Mouse (Mus musculus) hindbrain, embryonic 14.5 days (tissue): ENCODE results near the gene Oxld1. TPM values are rescaled to one million over a fixed set of nuclear protein-coding genes. Genes with fewer than 3 reads are reported as not detected.
"Not testable (repeated sequence)": the region's sequence is repeated elsewhere in the genome, so short reads cannot be mapped to it uniquely, and the experiment has no call there.

Experiments used
- ATAC-seq: fragments of 200-750 bp; cut with Nextera tagmentation; 2 replicates; pipeline ENCODE4 v1.8.0; 2017; ENCODE audit warnings: moderate number of reproducible peaks, mild to moderate bottlenecking, moderate TSS enrichment, moderate library complexity; ENCODE audit not compliant: low FRiP score
- DNase-seq: peaks from one replicate; pipeline ENCODE4 v3.0.0-alpha.2; 2015; ENCODE audit warnings: low spot score
- H3K27ac ChIP-seq: fragments of 300-500 bp; sonication (generic); 2 replicates; pipeline ENCODE4 v1.5.1; 2014; ENCODE audit warnings: mild to moderate bottlenecking, moderate library complexity
- H3K27me3 ChIP-seq: fragments of 300-500 bp; sonication (generic); 2 replicates; pipeline ENCODE4 v1.6.1; 2014; ENCODE audit warnings: mild to moderate bottlenecking, low read length, mixed read lengths; ENCODE audit not compliant: control insufficient read depth, insufficient read depth
- H3K36me3 ChIP-seq: fragments of 300-500 bp; sonication (generic); replicated peaks from 2 replicates; pipeline ENCODE4 v1.6.1; 2014; ENCODE audit not compliant: control insufficient read depth, insufficient read depth
- H3K4me1 ChIP-seq: fragments of 300-500 bp; sonication (generic); replicated peaks from 2 replicates; pipeline ENCODE4 v1.6.1; 2014; ENCODE audit warnings: antibody characterized with exemption, low read length, mixed read lengths; ENCODE audit not compliant: control insufficient read depth, insufficient read depth
- H3K4me2 ChIP-seq: fragments of 300-500 bp; sonication (generic); replicated peaks from 2 replicates; pipeline ENCODE4 v1.6.1; 2014; ENCODE audit warnings: mild to moderate bottlenecking, moderate library complexity
- H3K4me3 ChIP-seq: fragments of 300-500 bp; sonication (generic); replicated peaks from 2 replicates; pipeline ENCODE4 v1.5.1; 2014; ENCODE audit warnings: mild to moderate bottlenecking, low read length
- H3K9ac ChIP-seq: fragments of 300-500 bp; sonication (generic); 2 replicates; pipeline ENCODE4 v1.6.1; 2014
- H3K9me3 ChIP-seq: fragments of 300-500 bp; sonication (generic); 2 replicates; pipeline ENCODE4 v1.6.1; 2016; ENCODE audit warnings: low read length; ENCODE audit not compliant: control insufficient read depth
- WGBS: fragments of 180-500 bp; shearing (Covaris S2); extraction: QIAGEN DNeasy Blood & Tissue Kit; methylation state at CpG from one replicate; pipeline ENCODE4 v1.1.7; 2014; 5-methylcytosine and 5-hydroxymethylcytosine counted together
- polyA plus RNA-seq: library from polyadenylated mRNA; unstranded; fragments of >200 nt; fragmentation: Nextera tagmentation; extraction: Ambion mirVana; gene quantifications from 2 replicates; pipeline ENCODE4 v1.2.1, GENCODE M21; 2014

The Oxld1 gene
- polyA plus RNA-seq, 1 experiment from 2014 or later, result 12.4 TPM

DNA sequence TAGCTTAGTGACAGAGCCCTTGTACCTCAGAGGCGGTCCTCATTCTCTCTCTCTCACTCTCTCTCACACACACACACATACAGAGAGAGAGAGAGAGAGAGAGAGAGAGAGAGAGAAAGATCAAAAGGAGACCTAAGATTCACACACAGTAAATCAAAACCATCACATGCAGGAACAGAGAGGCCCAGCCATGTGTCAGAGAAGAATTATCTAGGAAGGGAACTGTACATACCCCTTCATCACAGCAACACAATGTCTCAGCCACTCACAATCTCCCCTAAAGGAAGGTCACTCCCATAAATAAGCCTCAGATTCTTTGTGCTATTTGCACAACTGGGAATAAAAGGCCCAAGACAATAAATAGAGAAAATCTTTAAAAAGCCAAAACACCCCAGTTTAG, 39.3 kb downstream of the Oxld1 start:
- no peak overlapping the region for H3K4me3 ChIP-seq

GRCm38 (mm10) chr11:120417852-120418251, 40.0 kb downstream of the Oxld1 start:
- DNase-seq, result no peak
- no peak for ATAC-seq
- Histone ChIP-seq H3K36me3 (peaks cover 94% of the 10 kb centered on the region), H3K4me1 (no peaks in the 10 kb centered on the region), H3K9ac (no peak overlapping the region), H3K27me3 (no peaks in the 10 kb centered on the region), H3K4me2 (no peak overlapping the region), H3K9me3 (no peaks in the 10 kb centered on the region), H3K27ac (no peak overlapping the region), H3K4me3 (no peak overlapping the region)
- WGBS, result 92% methylated on average over 7 of the region's 7 CpGs

More for the DNA sequence above, 39.3 kb downstream of the Oxld1 start:
- Histone ChIP-seq H3K36me3 (peaks cover 88% of the 10 kb centered on the region), H3K27me3 (no peaks in the 10 kb centered on the region), H3K9me3 (no peaks in the 10 kb centered on the region), H3K4me2 (no peak overlapping the region), H3K4me1 (no peaks in the 10 kb centered on the region), H3K27ac (no peak overlapping the region), H3K9ac (no peak overlapping the region)
- 92% methylated on average over 1 of the region's 1 CpGs for WGBS
- no peak for DNase-seq
- no peak for ATAC-seq

DNA sequence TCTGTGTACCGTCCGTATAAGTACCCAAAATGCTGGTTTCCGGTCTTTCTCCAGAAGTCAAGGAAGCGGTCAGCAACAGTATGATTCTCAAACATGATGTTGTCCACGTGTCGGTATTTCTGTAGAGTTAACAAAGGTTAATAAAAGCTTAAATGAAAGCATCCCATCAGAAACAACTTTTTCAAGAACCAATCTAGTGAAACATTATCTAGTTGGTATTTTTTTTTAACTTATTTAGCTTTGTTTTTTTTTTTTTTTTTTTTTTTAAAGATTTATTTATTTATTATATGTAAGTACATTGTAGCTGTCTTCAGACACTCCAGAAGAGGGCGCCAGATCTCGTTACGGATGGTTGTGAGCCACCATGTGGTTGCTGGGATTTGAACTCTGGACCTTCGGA, 44.2 kb downstream of the Oxld1 start:
- not testable (repeated sequence) for H3K4me1 ChIP-seq, ATAC-seq
- 97% methylated on average over 7 of the region's 10 CpGs for WGBS

More for the DNA sequence above, 44.2 kb downstream of the Oxld1 start:
- H3K27ac ChIP-seq, DNase-seq, H3K27me3 ChIP-seq, H3K9ac ChIP-seq, H3K4me3 ChIP-seq, H3K9me3 ChIP-seq, H3K4me2 ChIP-seq: not testable (repeated sequence)
- H3K36me3 ChIP-seq, result peaks cover 94% of the 10 kb centered on the region

Other genes starting within 250 kb of the Oxld1 start
- 15.9 and 16.3 TPM in 2 replicates for gene Bahcc1, start 225.1 kb downstream of the Oxld1 start, polyA plus RNA-seq
- 4,053 and 4,080 TPM in 2 replicates for gene Actg1, start 109.5 kb downstream of the Oxld1 start, polyA plus RNA-seq
- gene Fscn2, start 96.5 kb downstream of the Oxld1 start, polyA plus RNA-seq, result 1.6 and 2.2 TPM in 2 replicates
- gene Faap100, start 79.3 kb downstream of the Oxld1 start, polyA plus RNA-seq, result 85.6 and 90.1 TPM in 2 replicates
- 37.4 and 39.3 TPM in 2 replicates for gene Nploc4, start 20.4 kb downstream of the Oxld1 start, polyA plus RNA-seq
- not detected in 2 replicates for gene Tspan10, start 15.4 kb downstream of the Oxld1 start, polyA plus RNA-seq
- gene Pde6g, start 4.6 kb downstream of the Oxld1 start, polyA plus RNA-seq, result 0.40 TPM in 2 replicates
- gene Ccdc137, start within 50 bp of the Oxld1 start, polyA plus RNA-seq, result 19.9 and 20.8 TPM in 2 replicates
- 56.1 and 56.3 TPM in 2 replicates for gene Arl16, start 9.5 kb upstream of the Oxld1 start, polyA plus RNA-seq
- 131 and 132 TPM in 2 replicates for gene Mrpl12, start 26.5 kb upstream of the Oxld1 start, polyA plus RNA-seq
- gene Slc25a10, start 33.8 kb upstream of the Oxld1 start, polyA plus RNA-seq, result 28.5 and 29.8 TPM in 2 replicates
- gene Gcgr, start 72.6 kb upstream of the Oxld1 start, polyA plus RNA-seq, result 0.27 and 0.32 TPM in 2 replicates
- gene Mcrip1, start 91.7 kb upstream of the Oxld1 start, polyA plus RNA-seq, result 248 and 261 TPM in 2 replicates
- 0.29 TPM in 1 of 2 replicates, not detected in the other for gene Ppp1r27, start 93.1 kb upstream of the Oxld1 start, polyA plus RNA-seq
- gene P4hb, start 115.2 kb upstream of the Oxld1 start, polyA plus RNA-seq, result 295 and 326 TPM in 2 replicates
- gene Arhgdia, start 123.6 kb upstream of the Oxld1 start, polyA plus RNA-seq, result 435 and 490 TPM in 2 replicates
- gene Alyref, start 140.3 kb upstream of the Oxld1 start, polyA plus RNA-seq, result 237 and 252 TPM in 2 replicates
- 227 and 229 TPM in 2 replicates for gene Anapc11, start 140.4 kb upstream of the Oxld1 start, polyA plus RNA-seq
- 0.83 and 1.5 TPM in 2 replicates for gene Npb, start 150.4 kb upstream of the Oxld1 start, polyA plus RNA-seq
- 173 and 181 TPM in 2 replicates for gene Pcyt2, start 159.9 kb upstream of the Oxld1 start, polyA plus RNA-seq
- 35.5 and 37.0 TPM in 2 replicates for gene Sirt7, start 167.2 kb upstream of the Oxld1 start, polyA plus RNA-seq
- 35.4 and 37.8 TPM in 2 replicates for gene Mafg, start 175.5 kb upstream of the Oxld1 start, polyA plus RNA-seq
- gene Pycr1, start 185.7 kb upstream of the Oxld1 start, polyA plus RNA-seq, result 16.8 and 17.9 TPM in 2 replicates
- gene Myadml2, start 190.1 kb upstream of the Oxld1 start, polyA plus RNA-seq, result 1.1 and 1.4 TPM in 2 replicates
- 2.2 and 3.5 TPM in 2 replicates for gene Notum, start 203.1 kb upstream of the Oxld1 start, polyA plus RNA-seq
- 123 and 136 TPM in 2 replicates for gene Aspscr1, start 214.9 kb upstream of the Oxld1 start, polyA plus RNA-seq